Mouse (Mus musculus) macrophage (primary cell): ENCODE measurements around the gene Neurl3. TPM values are rescaled to one million over a fixed set of nuclear protein-coding genes. Genes with fewer than 3 reads are reported as not detected.

ENCODE experiments used
- H3K27ac ChIP-seq: fragments of 350-480 bp; formaldehyde crosslinking; 2 replicates; pipeline ENCODE4 v1.9.0; 2021
- H3K36me3 ChIP-seq: fragments of 350-480 bp; formaldehyde crosslinking; 2 replicates; pipeline ENCODE4 v1.9.0; 2021; ENCODE audit errors: inconsistent target
- H3K4me3 ChIP-seq: fragments of 350-480 bp; formaldehyde crosslinking; 2 replicates; pipeline ENCODE4 v1.9.0; 2021; ENCODE audit errors: inconsistent target
- H3K79me2 ChIP-seq: fragments of 350-480 bp; formaldehyde crosslinking; 2 replicates; pipeline ENCODE4 v1.9.0; 2021; ENCODE audit errors: inconsistent target
- WGBS: methylation state at CpG from one replicate; pipeline ENCODE4 v1.1.7; 2026; ENCODE audit warnings: inconsistent platforms; ENCODE audit not compliant: missing documents; 5-methylcytosine and 5-hydroxymethylcytosine counted together
- polyA plus RNA-seq: library from polyadenylated mRNA; stranded (reverse); fragments of 250-400 nt; gene quantifications from 3 replicates; pipeline ENCODE4 v1.2.4, GENCODE M21; 2018; ENCODE audit warnings: inconsistent platforms

The Neurl3 gene
- polyA plus RNA-seq, 1 experiment from 2014 or later, result 76.9 TPM

GRCm38 (mm10) chr1:36235057-36235639, 39.3 kb downstream of the Neurl3 start:
- Histone ChIP-seq H3K4me3 (no peak overlapping the region), H3K36me3 (peaks cover 16% of the 10 kb centered on the region; the same call in 1 of the 2 replicates), H3K79me2 (peaks cover 81% of the 10 kb centered on the region), H3K27ac (no peak overlapping the region)
- WGBS, result 45% methylated on average over 9 of the region's 9 CpGs

GRCm38 (mm10) chr1:36233218-36233617, 41.3 kb downstream of the Neurl3 start:
- Histone ChIP-seq H3K4me3 (no peak overlapping the region), H3K36me3 (peaks cover 26% of the 10 kb centered on the region), H3K79me2 (peaks cover 62% of the 10 kb centered on the region), H3K27ac (no peak overlapping the region)
- WGBS, result 60% methylated on average over 6 of the region's 6 CpGs

GRCm38 (mm10) chr1:36230919-36231705, 43.4 kb downstream of the Neurl3 start:
- Histone ChIP-seq H3K4me3 (no peak overlapping the region), H3K79me2 (peaks cover 41% of the 10 kb centered on the region), H3K27ac (0 out of 2 replicates have a peak overlapping the region, but pooled peaks have one; percentile 4), H3K36me3 (peaks cover 38% of the 10 kb centered on the region)
- WGBS, result 51% methylated on average over 7 of the region's 7 CpGs

- Histone ChIP-seq H3K4me3 (no peak overlapping the region), H3K79me2 (peaks cover 24% of the 10 kb centered on the region; the same call in 1 of the 2 replicates), H3K36me3 (peaks cover 37% of the 10 kb centered on the region), H3K27ac (no peak overlapping the region)
- 93% methylated on average over 9 of the region's 9 CpGs for WGBS
Observed at GRCm38 (mm10) chr1:36228461-36228860, 46.0 kb downstream of the Neurl3 start.

GRCm38 (mm10) chr1:36224648-36225047, 49.8 kb downstream of the Neurl3 start:
- WGBS, result 86% methylated on average over 3 of the region's 3 CpGs
- peaks cover 53% of the 10 kb centered on the region for H3K36me3 ChIP-seq
- H3K27ac ChIP-seq, result no peak overlapping the region
- H3K79me2 ChIP-seq, result peaks cover 13% of the 10 kb centered on the region; the same call in 1 of the 2 replicates
- no peak overlapping the region for H3K4me3 ChIP-seq

Other genes with a start within 250 kb of the Neurl3 start
- gene Hs6st1, start 206.3 kb downstream of the Neurl3 start, polyA plus RNA-seq, result 19.5 to 41.7 TPM (median 35.8 TPM) in 3 replicates
- 43.9 to 55.5 TPM (median 53.5 TPM) in 3 replicates for gene Uggt1, start 30.0 kb downstream of the Neurl3 start, polyA plus RNA-seq
- gene Arid5a, start 33.1 kb upstream of the Neurl3 start, polyA plus RNA-seq, result 4.5 to 30.1 TPM (median 23.6 TPM) in 3 replicates
- gene Kansl3, start 94.5 kb upstream of the Neurl3 start, polyA plus RNA-seq, result 16.0 to 20.0 TPM (median 18.9 TPM) in 3 replicates
- gene Fer1l5, start 97.6 kb upstream of the Neurl3 start, polyA plus RNA-seq, result not detected in 3 replicates
- gene Lman2l, start 170.6 kb upstream of the Neurl3 start, polyA plus RNA-seq, result 14.9 to 17.7 TPM (median 17.1 TPM) in 3 replicates
- 2.9 to 3.6 TPM (median 3.0 TPM) in 3 replicates for gene Cnnm4, start 196.9 kb upstream of the Neurl3 start, polyA plus RNA-seq
- 6.7 to 14.7 TPM (median 6.8 TPM) in 3 replicates for gene Cnnm3, start 237.2 kb upstream of the Neurl3 start, polyA plus RNA-seq